Mouse (Mus musculus): ENCODE results near the gene Gm11168.
"Not testable (repeated sequence)": the region's sequence is repeated elsewhere in the genome, so short reads cannot be mapped to it uniquely, and the experiment has no call there.

DNA sequence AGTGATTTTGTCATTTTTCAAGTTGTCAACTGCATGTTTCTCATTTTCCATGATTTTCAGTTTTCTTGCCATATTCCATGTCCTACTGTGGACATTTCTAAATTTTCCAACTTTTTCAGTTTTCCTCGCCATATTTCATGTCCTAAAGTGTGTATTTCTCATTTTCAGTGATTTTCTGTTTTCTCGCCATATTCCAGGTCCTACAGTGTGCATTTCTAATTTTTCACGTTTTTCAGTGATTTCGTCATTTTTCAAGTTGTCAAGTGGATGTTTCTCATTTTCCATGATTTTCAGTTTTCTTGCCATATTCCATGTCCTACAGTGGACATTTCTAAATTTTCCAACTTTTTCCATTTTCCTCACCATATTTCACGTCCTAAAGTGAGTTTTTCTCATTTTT is 3.0 kb downstream of the Gm11168 start:
- TF ChIP-seq CTCF (IDR thresholded peaks at IDR 0.05; ENCODE audit: low read depth); EP300 (optimal IDR thresholded peaks at IDR 0.05): not testable (repeated sequence)
